Mouse (Mus musculus) embryonic fibroblast, embryonic 13.5 days (primary cell): ENCODE measurements at regions not wholly inside any gene's neighbourhood (a gene's known extent, or its start where the extent isn't known, plus 50 kb on each side); places are given as distances from the start of the nearest gene placed in this dataset.

ENCODE experiments used
- CTCF ChIP-seq: IDR thresholded peaks from 2 replicates; pipeline ENCODE4 v1.5.1; 2011; ENCODE audit warnings: mild to moderate bottlenecking, control low read depth, low read length, moderate library complexity, borderline replicate concordance; ENCODE audit not compliant: insufficient read depth
- POLR2A ChIP-seq: IDR thresholded peaks from 2 replicates; pipeline ENCODE4 v1.6.1; 2011; ENCODE audit warnings: low read depth, mild to moderate bottlenecking, control low read depth, low read length, moderate library complexity

DNA sequence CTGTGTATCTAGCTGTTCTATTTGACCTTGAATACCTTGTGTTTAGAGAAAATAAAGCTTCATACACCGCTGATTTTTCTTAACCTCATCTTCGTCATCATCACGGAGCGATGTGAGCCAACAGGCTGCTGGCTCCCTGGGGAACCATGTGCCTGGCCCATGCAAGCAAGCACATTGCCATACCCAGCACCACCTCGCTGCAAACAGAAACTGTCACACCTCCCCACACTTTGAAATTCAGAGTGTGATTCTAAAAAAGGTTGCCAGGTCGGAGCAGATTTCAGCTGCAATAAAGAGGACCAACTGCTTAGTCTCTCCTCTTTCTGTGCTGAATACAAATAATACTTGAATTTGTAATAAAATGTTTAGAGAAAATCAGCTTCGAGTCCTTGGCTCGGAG is 54.0 kb upstream of the Ptprt start:
- TF ChIP-seq CTCF = no peak
- TF ChIP-seq POLR2A = no peak
